Mouse (Mus musculus) adipocyte (in vitro differentiated cells): ENCODE measurements around the gene 4930404H24Rik.

Source experiments
- DNase-seq: peaks from one replicate; pipeline ENCODE4 v3.0.0-alpha.2; 2016; ENCODE audit warnings: low spot score

Gene 4930404H24Rik

GRCm38 (mm10) chr2:153510136-153510535 lies 17.5 kb downstream of the 4930404H24Rik start:
- no peak for DNase-seq

GRCm38 (mm10) chr2:153511562-153511961 lies 19.0 kb downstream of the 4930404H24Rik start:
- DNase-seq, result no peak

- no peak for DNase-seq
Measured at GRCm38 (mm10) chr2:153512416-153513323, 20.1 kb downstream of the 4930404H24Rik start.

- no peak for DNase-seq
Measured at GRCm38 (mm10) chr2:153513983-153514382, 21.4 kb downstream of the 4930404H24Rik start.

GRCm38 (mm10) chr2:153514497-153515380 lies 22.1 kb downstream of the 4930404H24Rik start:
- DNase-seq, result no peak

GRCm38 (mm10) chr2:153515582-153515981 lies 23.0 kb downstream of the 4930404H24Rik start:
- DNase-seq, result no peak

GRCm38 (mm10) chr2:153516961-153517360 lies 24.4 kb downstream of the 4930404H24Rik start:
- peak; percentile 13 for DNase-seq

GRCm38 (mm10) chr2:153520057-153520456 lies 27.5 kb downstream of the 4930404H24Rik start:
- DNase-seq, result no peak

- DNase-seq, result no peak
Measured at GRCm38 (mm10) chr2:153522270-153522669, 29.7 kb downstream of the 4930404H24Rik start.

GRCm38 (mm10) chr2:153523143-153523542 lies 30.6 kb downstream of the 4930404H24Rik start:
- DNase-seq, result no peak

GRCm38 (mm10) chr2:153523656-153524055 lies 31.1 kb downstream of the 4930404H24Rik start:
- DNase-seq, result no peak

- DNase-seq, result no peak
Measured at GRCm38 (mm10) chr2:153524727-153525126, 32.1 kb downstream of the 4930404H24Rik start.

GRCm38 (mm10) chr2:153525906-153526311 lies 33.3 kb downstream of the 4930404H24Rik start:
- no peak for DNase-seq

- no peak for DNase-seq
Measured at GRCm38 (mm10) chr2:153526850-153527530, 34.4 kb downstream of the 4930404H24Rik start.

GRCm38 (mm10) chr2:153527580-153528531 lies 35.3 kb downstream of the 4930404H24Rik start:
- DNase-seq, result no peak

- DNase-seq, result no peak
Measured at GRCm38 (mm10) chr2:153528571-153529364, 36.2 kb downstream of the 4930404H24Rik start.

GRCm38 (mm10) chr2:153529365-153529781 lies 36.8 kb downstream of the 4930404H24Rik start:
- no peak for DNase-seq

GRCm38 (mm10) chr2:153529931-153530766 lies 37.6 kb downstream of the 4930404H24Rik start, which contains the start of gene Nol4l:
Gene Nol4l, minus strand, starts transcription at chr2:153529971.
- no peak for DNase-seq

- DNase-seq, result no peak
Measured at GRCm38 (mm10) chr2:153530948-153531347, 38.4 kb downstream of the 4930404H24Rik start.
